Mouse (Mus musculus) C2C12 (cell line): Measurements from ENCODE around the gene Lmo7.

ENCODE experiments used
- CTCF ChIP-seq: IDR thresholded peaks from one replicate; pipeline ENCODE4 v1.5.1; 2011; ENCODE audit not compliant: control insufficient read depth, insufficient read depth, insufficient read length
- MAX ChIP-seq: IDR thresholded peaks from one replicate; pipeline ENCODE4 v1.6.1; 2011; ENCODE audit warnings: mild to moderate bottlenecking, control low read depth
- USF1 ChIP-seq: IDR thresholded peaks from one replicate; pipeline ENCODE4 v1.6.1; 2011; ENCODE audit warnings: low read depth, mild to moderate bottlenecking, control low read depth, moderate library complexity

- no peak for TF ChIP-seq CTCF
- TF ChIP-seq MAX = no peak
- no peak for TF ChIP-seq USF1
Observed at GRCm38 (mm10) chr14:101687696-101688095, 42.1 kb upstream of the Lmo7 start.
